Mouse (Mus musculus): Measurements from ENCODE around the gene Rbm14. TPM values are rescaled to one million over a fixed set of nuclear protein-coding genes. Genes with fewer than 3 reads are reported as not detected.

Rbm14 gene
- 7.5 TPM for polyA plus RNA-seq (2014; fragmentation: Illumina TruSeq; extraction: RNeasy Lipid Tissue Mini Kit (QIAGEN cat#74804); ENCODE audit: low read depth, low replicate concordance)

DNA sequence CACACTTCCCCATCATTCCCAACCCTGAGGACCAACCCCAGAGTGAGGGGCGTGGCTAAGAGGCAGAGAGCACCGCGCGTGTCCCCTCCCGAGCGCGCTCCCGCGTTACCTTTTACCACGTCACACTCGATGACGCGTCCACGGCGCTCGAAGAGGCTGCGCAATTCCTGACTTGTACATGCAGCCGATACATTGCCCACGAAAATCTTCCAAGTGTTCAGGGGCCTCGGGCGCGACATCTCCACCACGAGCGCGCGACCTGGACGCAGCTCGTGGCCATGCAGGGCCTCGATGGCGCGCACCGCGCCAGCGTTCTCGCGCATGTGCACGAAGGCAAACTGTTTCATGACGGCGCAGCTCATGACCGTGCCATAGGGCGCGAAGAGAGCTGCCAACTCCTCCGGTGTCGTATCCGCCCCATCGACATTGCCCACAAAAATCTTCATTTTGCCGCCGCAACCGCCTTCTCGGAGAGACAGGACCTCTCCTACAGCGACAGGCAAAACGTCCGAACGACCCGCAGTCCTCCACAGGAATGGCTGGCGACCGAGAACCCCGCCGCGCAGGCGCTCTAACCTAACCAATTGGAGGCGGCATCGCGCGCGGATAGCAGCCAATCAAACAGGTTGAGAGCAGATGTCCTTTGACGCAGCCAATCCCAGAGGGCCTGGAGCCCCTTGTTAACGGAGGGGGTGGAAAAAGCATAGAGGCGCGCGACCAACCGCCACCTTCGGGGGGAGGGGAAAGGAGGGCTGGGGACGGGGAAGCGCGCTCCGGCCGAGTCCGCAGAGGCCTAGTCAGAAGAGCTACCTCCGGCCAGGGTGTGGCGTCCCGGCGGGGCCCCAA lies at the start of gene Rbm14, which contains the start of gene Gm21992:
TSS of gene Rbm14 (minus strand) at position 572 of the 846 bp plus-strand sequence.
TSS of gene Gm21992 (minus strand) at position 550 of the 846 bp plus-strand sequence.

DNA sequence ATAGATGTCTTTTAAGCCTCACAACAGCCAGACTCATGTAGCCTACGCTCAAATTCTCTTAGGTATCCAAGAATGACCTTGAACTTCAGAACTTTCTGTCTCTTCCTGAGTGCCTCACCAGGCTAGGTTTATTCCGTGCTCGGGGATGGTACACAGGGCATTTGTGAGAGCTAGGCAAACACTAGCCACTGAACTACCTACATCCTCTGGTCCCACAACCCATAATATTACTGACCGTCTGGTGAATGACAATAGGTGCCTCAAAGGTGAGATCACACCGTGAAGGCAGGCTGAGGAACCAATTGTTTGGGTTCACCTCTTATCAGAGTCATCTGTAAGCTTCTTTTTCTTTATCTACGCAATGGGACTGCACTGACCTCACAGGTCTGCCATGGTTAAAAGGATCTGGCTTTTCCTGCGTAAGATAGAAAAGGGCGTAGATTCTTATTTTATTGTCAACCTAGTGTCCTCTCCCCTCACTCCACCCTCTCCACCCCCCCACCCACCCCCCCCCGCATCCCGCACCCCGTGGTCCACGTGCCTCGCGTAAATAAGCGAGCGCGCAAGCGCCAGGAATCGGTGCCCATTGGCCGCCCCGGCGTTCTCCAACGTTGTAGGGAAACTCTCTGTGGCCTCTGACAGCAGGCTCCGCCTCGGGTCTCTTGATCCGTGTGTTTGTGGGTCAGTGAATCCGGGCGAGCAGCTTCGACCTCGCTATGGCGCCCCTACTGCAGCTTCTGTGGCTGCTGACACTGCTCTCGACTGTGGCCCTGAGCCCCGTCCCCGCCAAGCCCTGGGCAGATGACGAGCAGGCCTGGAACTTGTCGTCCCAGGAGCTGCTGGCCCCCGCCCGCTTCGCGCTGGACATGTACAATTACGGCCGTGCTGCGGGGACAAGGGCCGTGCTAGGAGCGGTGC lies 43.4 kb upstream of the Rbm14 start, which contains the start of gene Ctsf:
TSS of gene Ctsf (plus strand) at position 579 of the 918 bp plus-strand sequence.

DNA sequence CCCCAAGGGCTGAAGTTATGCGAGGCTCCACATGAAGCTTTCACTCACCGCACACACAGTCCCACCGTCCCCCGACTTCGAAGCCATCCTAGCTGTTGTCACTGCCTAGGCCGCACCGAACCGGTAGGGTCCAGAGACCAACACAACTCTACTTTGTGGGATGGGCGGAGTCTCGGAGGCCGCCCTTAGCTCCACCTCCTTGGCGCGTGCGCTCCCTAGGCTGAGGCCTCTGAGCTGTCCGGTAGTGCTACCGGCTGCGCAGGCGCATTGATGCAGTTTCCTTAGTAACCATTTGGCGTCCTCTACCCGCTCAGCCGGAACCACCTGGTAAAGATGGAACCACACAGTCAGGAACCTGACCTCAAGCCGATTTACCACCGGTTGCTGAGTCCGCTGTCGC lies 27.7 kb upstream of the Rbm14 start, which contains the start of the genes Ccs and Ccdc87:
TSS of gene Ccs (minus strand) at position 184 of the 400 bp plus-strand sequence.
TSS of gene Ccdc87 (plus strand) at position 218 of the 400 bp plus-strand sequence.

DNA sequence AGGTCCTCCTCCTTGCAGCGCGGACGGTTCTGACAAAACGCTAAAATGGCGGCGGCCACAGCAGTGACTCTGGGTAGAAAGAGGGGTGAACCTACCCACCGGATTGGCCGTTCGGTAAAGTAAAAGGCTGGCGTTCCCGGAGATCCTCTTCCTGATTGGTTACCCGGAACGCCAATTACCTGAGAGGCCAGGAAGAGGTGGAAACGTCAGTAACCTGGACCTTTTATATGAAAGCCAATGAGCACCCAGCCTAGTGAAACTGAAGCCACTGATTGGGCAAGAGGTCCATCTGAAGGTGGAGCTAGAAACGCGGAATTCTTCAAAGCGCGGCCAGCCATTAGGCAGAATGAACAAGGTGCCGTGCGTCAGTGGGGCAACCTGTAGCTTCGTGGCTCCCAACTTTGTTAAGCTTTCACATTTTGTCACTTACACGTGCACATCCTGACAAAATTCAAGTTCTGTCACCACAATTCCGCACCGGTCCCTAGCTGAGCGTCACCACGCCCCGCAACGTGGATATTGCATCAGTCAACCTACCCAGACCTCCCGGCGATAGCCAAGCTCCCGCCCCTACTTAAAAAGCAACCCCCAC lies 17.5 kb downstream of the Rbm14 start, which contains the start of gene Rbm4:
TSS of gene Rbm4 (minus strand) at position 71 of the 592 bp plus-strand sequence.

DNA sequence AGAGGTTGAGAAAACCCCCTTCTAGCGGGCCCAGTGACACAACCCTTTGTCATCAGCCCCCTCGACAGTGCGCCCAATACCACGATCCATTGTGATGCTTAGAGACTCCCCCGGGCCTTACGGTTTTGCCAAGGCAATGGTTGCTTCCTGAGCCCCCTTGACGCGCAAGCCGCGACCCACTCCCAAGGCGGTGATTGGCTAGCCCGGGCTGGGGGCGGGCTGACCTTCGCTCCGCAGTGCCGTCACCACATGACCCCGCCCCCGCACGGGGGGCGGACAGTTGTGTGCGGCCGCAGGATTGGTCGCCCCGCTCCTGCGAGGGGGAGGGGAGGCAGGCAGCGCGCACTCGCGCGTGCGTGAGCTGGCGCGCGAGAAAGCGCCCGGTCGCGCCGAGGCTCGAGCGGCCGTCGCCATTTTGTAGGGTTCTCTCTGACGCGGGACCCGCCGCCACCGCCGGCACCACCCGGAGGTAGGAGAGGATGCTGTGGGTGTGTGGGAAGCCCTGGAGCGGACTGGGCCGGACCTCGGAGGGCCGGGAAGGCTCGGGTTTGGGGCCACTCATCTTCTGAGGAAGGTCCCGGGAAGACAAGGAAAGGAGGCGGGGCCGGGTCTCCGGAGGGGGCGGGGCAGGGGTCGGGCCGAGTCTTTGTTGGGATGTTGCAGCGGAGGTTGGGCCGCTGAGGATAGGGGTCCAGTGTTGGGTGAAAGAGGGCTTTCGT lies 55.1 kb downstream of the Rbm14 start, which contains the start of gene Rbm4b:
TSS of gene Rbm4b (plus strand) at position 305 of the 719 bp plus-strand sequence.

Other genes with a start within 250 kb of the Rbm14 start
- not detected for gene Lrfn4, start 196.0 kb downstream of the Rbm14 start, polyA plus RNA-seq (2014; fragmentation: Illumina TruSeq; extraction: RNeasy Lipid Tissue Mini Kit (QIAGEN cat#74804); ENCODE audit: low read depth, low replicate concordance)
- 5.1 TPM for gene Rce1, start 186.0 kb downstream of the Rbm14 start, polyA plus RNA-seq (2014; fragmentation: Illumina TruSeq; extraction: RNeasy Lipid Tissue Mini Kit (QIAGEN cat#74804); ENCODE audit: low read depth, low replicate concordance)
- not detected for gene Gm960, start 113.0 kb downstream of the Rbm14 start, polyA plus RNA-seq (2014; fragmentation: Illumina TruSeq; extraction: RNeasy Lipid Tissue Mini Kit (QIAGEN cat#74804); ENCODE audit: low read depth, low replicate concordance)
- 0.35 TPM for gene Sptbn2, start 100.5 kb downstream of the Rbm14 start, polyA plus RNA-seq (2014; fragmentation: Illumina TruSeq; extraction: RNeasy Lipid Tissue Mini Kit (QIAGEN cat#74804); ENCODE audit: low read depth, low replicate concordance)
- gene Rbm4b, start 55.1 kb downstream of the Rbm14 start, polyA plus RNA-seq (2014; fragmentation: Illumina TruSeq; extraction: RNeasy Lipid Tissue Mini Kit (QIAGEN cat#74804); ENCODE audit: low read depth, low replicate concordance), result 9.8 TPM
- gene Rbm4, start 17.7 kb downstream of the Rbm14 start, polyA plus RNA-seq (2014; fragmentation: Illumina TruSeq; extraction: RNeasy Lipid Tissue Mini Kit (QIAGEN cat#74804); ENCODE audit: low read depth, low replicate concordance), result 18.8 TPM
- gene Gm21992, start within 50 bp of the Rbm14 start, polyA plus RNA-seq (2014; fragmentation: Illumina TruSeq; extraction: RNeasy Lipid Tissue Mini Kit (QIAGEN cat#74804); ENCODE audit: low read depth, low replicate concordance), result 6.3 TPM
- gene Ccs, start 27.7 kb upstream of the Rbm14 start, polyA plus RNA-seq (2014; fragmentation: Illumina TruSeq; extraction: RNeasy Lipid Tissue Mini Kit (QIAGEN cat#74804); ENCODE audit: low read depth, low replicate concordance), result 1.9 TPM
- gene Ccdc87, start 27.7 kb upstream of the Rbm14 start, polyA plus RNA-seq (2014; fragmentation: Illumina TruSeq; extraction: RNeasy Lipid Tissue Mini Kit (QIAGEN cat#74804); ENCODE audit: low read depth, low replicate concordance), result 0.32 TPM
- gene Ctsf, start 43.5 kb upstream of the Rbm14 start, polyA plus RNA-seq (2014; fragmentation: Illumina TruSeq; extraction: RNeasy Lipid Tissue Mini Kit (QIAGEN cat#74804); ENCODE audit: low read depth, low replicate concordance), result 10.3 TPM
- gene Actn3, start 66.3 kb upstream of the Rbm14 start, polyA plus RNA-seq (2014; fragmentation: Illumina TruSeq; extraction: RNeasy Lipid Tissue Mini Kit (QIAGEN cat#74804); ENCODE audit: low read depth, low replicate concordance), result not detected
- gene Zdhhc24, start 67.0 kb upstream of the Rbm14 start, polyA plus RNA-seq (2014; fragmentation: Illumina TruSeq; extraction: RNeasy Lipid Tissue Mini Kit (QIAGEN cat#74804); ENCODE audit: low read depth, low replicate concordance), result 23.1 TPM
- gene Bbs1, start 95.0 kb upstream of the Rbm14 start, polyA plus RNA-seq (2014; fragmentation: Illumina TruSeq; extraction: RNeasy Lipid Tissue Mini Kit (QIAGEN cat#74804); ENCODE audit: low read depth, low replicate concordance), result 2.1 TPM
- 5.8 TPM for gene Dpp3, start 116.7 kb upstream of the Rbm14 start, polyA plus RNA-seq (2014; fragmentation: Illumina TruSeq; extraction: RNeasy Lipid Tissue Mini Kit (QIAGEN cat#74804); ENCODE audit: low read depth, low replicate concordance)
- 0.85 TPM for gene Peli3, start 131.5 kb upstream of the Rbm14 start, polyA plus RNA-seq (2014; fragmentation: Illumina TruSeq; extraction: RNeasy Lipid Tissue Mini Kit (QIAGEN cat#74804); ENCODE audit: low read depth, low replicate concordance)
- 16.4 TPM for gene Mrpl11, start 150.5 kb upstream of the Rbm14 start, polyA plus RNA-seq (2014; fragmentation: Illumina TruSeq; extraction: RNeasy Lipid Tissue Mini Kit (QIAGEN cat#74804); ENCODE audit: low read depth, low replicate concordance)
- 0.16 TPM for gene Npas4, start 178.7 kb upstream of the Rbm14 start, polyA plus RNA-seq (2014; fragmentation: Illumina TruSeq; extraction: RNeasy Lipid Tissue Mini Kit (QIAGEN cat#74804); ENCODE audit: low read depth, low replicate concordance)
- not detected for gene Slc29a2, start 212.2 kb upstream of the Rbm14 start, polyA plus RNA-seq (2014; fragmentation: Illumina TruSeq; extraction: RNeasy Lipid Tissue Mini Kit (QIAGEN cat#74804); ENCODE audit: low read depth, low replicate concordance)
- 10.9 TPM for gene B4gat1, start 227.2 kb upstream of the Rbm14 start, polyA plus RNA-seq (2014; fragmentation: Illumina TruSeq; extraction: RNeasy Lipid Tissue Mini Kit (QIAGEN cat#74804); ENCODE audit: low read depth, low replicate concordance)
- 0.32 TPM for gene AC124502.3, start 227.3 kb upstream of the Rbm14 start, polyA plus RNA-seq (2014; fragmentation: Illumina TruSeq; extraction: RNeasy Lipid Tissue Mini Kit (QIAGEN cat#74804); ENCODE audit: low read depth, low replicate concordance)
- gene Brms1, start 229.7 kb upstream of the Rbm14 start, polyA plus RNA-seq (2014; fragmentation: Illumina TruSeq; extraction: RNeasy Lipid Tissue Mini Kit (QIAGEN cat#74804); ENCODE audit: low read depth, low replicate concordance), result 1.1 TPM
- gene Rin1, start 238.8 kb upstream of the Rbm14 start, polyA plus RNA-seq (2014; fragmentation: Illumina TruSeq; extraction: RNeasy Lipid Tissue Mini Kit (QIAGEN cat#74804); ENCODE audit: low read depth, low replicate concordance), result 0.66 TPM

Data from sigmoid colon, adult 10 weeks (tissue).